ENCODE assay signal across 33 mouse cellular contexts in genomic region chr7:131150179-131150578, GRCm38 (mm10). TPM values are rescaled to one million over a fixed set of nuclear protein-coding genes. Genes with fewer than 3 reads are reported as not detected.
"Had no signal": no experiment of that assay in that cellular context is flagged by ENCODE, and none has a peak within 500 bp of the region (broad histone marks: within the 10 kb centered on the region; RNA-seq: fewer than 3 reads in every experiment).

No protein-coding gene starts in this region.

- DNase-seq: cerebellum, adult 2 months; cerebellum, adult 8-10 months; cerebellum, adult 9-10 months; cerebellum, adult 9-11 months; cerebellum, postnatal 10 days; cerebellum, postnatal 14 days; cerebellum, postnatal 25 days; cerebellum, postnatal 36 days; embryo, embryonic 11 days; forebrain, postnatal 0 days; gastrocnemius, adult 2 months; gastrocnemius, postnatal 10 days; gastrocnemius, postnatal 14 days; gastrocnemius, postnatal 25 days; gastrocnemius, postnatal 36 days; heart, adult 18-20 months; heart, adult 2 months had no signal

- ATAC-seq: forebrain, embryonic 13.5 days; forebrain, embryonic 14.5 days; forebrain, embryonic 15.5 days; forebrain, embryonic 16.5 days; forebrain, postnatal 0 days had no signal

- H3K27ac ChIP-seq: embryonic facial prominence, embryonic 10.5 days; embryonic facial prominence, embryonic 12.5 days; embryonic facial prominence, embryonic 13.5 days; embryonic facial prominence, embryonic 15.5 days; forebrain, embryonic 10.5 days; forebrain, embryonic 12.5 days; forebrain, embryonic 13.5 days; forebrain, embryonic 15.5 days; gastrocnemius, adult 2 months; heart, adult 2 months had no signal

- H3K4me1 ChIP-seq: embryonic facial prominence, embryonic 10.5 days; embryonic facial prominence, embryonic 12.5 days; embryonic facial prominence, embryonic 13.5 days; embryonic facial prominence, embryonic 15.5 days; forebrain, embryonic 10.5 days; forebrain, embryonic 12.5 days; forebrain, embryonic 13.5 days; forebrain, embryonic 15.5 days had no signal

- H3K27me3 ChIP-seq: embryonic facial prominence, embryonic 12.5 days; embryonic facial prominence, embryonic 13.5 days; embryonic facial prominence, embryonic 15.5 days; forebrain, embryonic 12.5 days; forebrain, embryonic 13.5 days; forebrain, embryonic 15.5 days had no signal

- H3K4me2 ChIP-seq: embryonic facial prominence, embryonic 12.5 days; embryonic facial prominence, embryonic 13.5 days; embryonic facial prominence, embryonic 15.5 days; forebrain, embryonic 12.5 days; forebrain, embryonic 13.5 days; forebrain, embryonic 15.5 days had no signal

- H3K4me3 ChIP-seq: embryonic facial prominence, embryonic 10.5 days; embryonic facial prominence, embryonic 12.5 days; embryonic facial prominence, embryonic 13.5 days; embryonic facial prominence, embryonic 15.5 days; erythroblast, embryonic 14.5 days; forebrain, embryonic 10.5 days; forebrain, embryonic 12.5 days; forebrain, embryonic 13.5 days; forebrain, embryonic 15.5 days; gastrocnemius, adult 2 months; heart, adult 2 months had no signal

- H3K9me3 ChIP-seq: embryonic facial prominence, embryonic 10.5 days; embryonic facial prominence, embryonic 12.5 days; embryonic facial prominence, embryonic 13.5 days; embryonic facial prominence, embryonic 15.5 days; forebrain, embryonic 10.5 days; forebrain, embryonic 12.5 days; forebrain, embryonic 13.5 days; forebrain, embryonic 15.5 days had no signal

- H3K9ac ChIP-seq: embryonic facial prominence, embryonic 12.5 days; embryonic facial prominence, embryonic 13.5 days; embryonic facial prominence, embryonic 15.5 days; forebrain, embryonic 12.5 days; forebrain, embryonic 13.5 days; forebrain, embryonic 15.5 days; forebrain, postnatal 0 days had no signal

- H3K36me3 ChIP-seq: embryonic facial prominence, embryonic 10.5 days; embryonic facial prominence, embryonic 12.5 days; embryonic facial prominence, embryonic 13.5 days; embryonic facial prominence, embryonic 15.5 days; forebrain, embryonic 10.5 days; forebrain, embryonic 12.5 days; forebrain, embryonic 15.5 days had no signal

RNA-seq across cellular contexts. Expression of gene 4933402N03Rik, which starts 4.1 kb away (rescaled TPM):
- polyA plus RNA-seq: cerebellum, adult 2 months; cortical plate, adult 2 months; embryonic facial prominence, embryonic 10.5 days; embryonic facial prominence, embryonic 11.5 days; embryonic facial prominence, embryonic 12.5 days; embryonic facial prominence, embryonic 13.5 days; embryonic facial prominence, embryonic 14.5 days; embryonic facial prominence, embryonic 15.5 days; erythroblast, embryonic 14.5 days; forebrain, embryonic 10.5 days; forebrain, embryonic 11.5 days; forebrain, embryonic 12.5 days; forebrain, embryonic 13.5 days; forebrain, embryonic 14.5 days; forebrain, embryonic 15.5 days; forebrain, embryonic 16.5 days; forebrain, postnatal 0 days; frontal cortex, adult 2 months; heart, adult 2 months had no signal

RNA-seq across cellular contexts. Expression of gene 5430419D17Rik, which starts 24.0 kb away (rescaled TPM):
- polyA plus RNA-seq: embryonic facial prominence, embryonic 10.5 days; embryonic facial prominence, embryonic 11.5 days; embryonic facial prominence, embryonic 12.5 days; embryonic facial prominence, embryonic 13.5 days; embryonic facial prominence, embryonic 14.5 days; embryonic facial prominence, embryonic 15.5 days; erythroblast, embryonic 14.5 days; forebrain, embryonic 10.5 days; forebrain, embryonic 11.5 days; forebrain, embryonic 12.5 days; forebrain, embryonic 13.5 days; forebrain, embryonic 14.5 days; forebrain, embryonic 15.5 days; forebrain, embryonic 16.5 days had no signal
